In genomic region chr11:101928030-101928762, GRCm38 (mm10) we compare ENCODE assay signal across 9 mouse cellular contexts. TPM values are rescaled to one million over a fixed set of nuclear protein-coding genes. Genes with fewer than 3 reads are reported as not detected.
DNase-seq lines count a peak whose midpoint lies in the region; ATAC-seq and TF ChIP-seq lines count a peak whose summit lies in the region.
"Had no signal": no experiment of that assay in that cellular context is flagged by ENCODE, and none has a peak within 500 bp of the region (broad histone marks: within the 10 kb centered on the region; RNA-seq: fewer than 3 reads in every experiment).

No protein-coding gene starts in this region.

- peak overlapping the region; percentile 67 for H3K27ac ChIP-seq in heart, embryonic 10.5 days
- H3K27ac ChIP-seq: limb, embryonic 12.5 days had no signal

- H3K4me1 ChIP-seq in heart, embryonic 10.5 days: peaks cover 35% of the 10 kb centered on the region
- peaks cover 76% of the 10 kb centered on the region for H3K4me1 ChIP-seq in E14TG2a.4 (replicated peaks; ENCODE audit: low read depth, low read length)

- intact Hi-C loops in heart, postnatal 25 days (cut with DNase I): no loop called here

- H3K4me3 ChIP-seq in heart, embryonic 10.5 days: peak overlapping the region; percentile 23; the same call in 1 of the 2 replicates
- H3K4me3 ChIP-seq in E14TG2a.4 (replicated peaks; ENCODE audit: low read length): peak overlapping the region; percentile 62
- H3K4me3 ChIP-seq: limb, embryonic 12.5 days had no signal

- no peaks in the 10 kb centered on the region for H3K36me3 ChIP-seq in heart, embryonic 10.5 days
- no peaks in the 10 kb centered on the region for H3K36me3 ChIP-seq in E14TG2a.4 (ENCODE audit: insufficient read depth, low read length)
- H3K36me3 ChIP-seq: limb, embryonic 12.5 days had no signal

- H3K27me3 ChIP-seq in heart, embryonic 10.5 days (ENCODE audit: insufficient read depth, poor library complexity, severe bottlenecking): peaks cover 8% of the 10 kb centered on the region; the same call in 1 of the 2 replicates
- peaks cover 3% of the 10 kb centered on the region; the same call in 1 of the 2 replicates for H3K27me3 ChIP-seq in E14TG2a.4 (ENCODE audit: insufficient read depth, low read length)

- ATAC-seq in granulocyte monocyte progenitor cell, adult 5-6 weeks (replicated peaks; ENCODE audit: poor library complexity, severe bottlenecking): no peak

- peak; percentile 83 for DNase-seq in heart, embryonic 10.5 days (ENCODE audit: low spot score)
- no peak for DNase-seq in heart, postnatal 25 days (ENCODE audit: low spot score)
- peak; percentile 91 for DNase-seq in adrenal gland, postnatal 14 days
- peak; percentile 69 to 78 for DNase-seq in kidney, postnatal 4 days
- peak; percentile 17 to 39 for DNase-seq in spleen, postnatal 36 days (ENCODE audit: low spot score in 2 of 2)
- no peak for DNase-seq in left cerebral cortex, adult 8-10 months (ENCODE audit: low spot score in 2 of 2)

- TF ChIP-seq CTCF in E14TG2a.4 (conservative IDR thresholded peaks at IDR 0.05; ENCODE audit: low read length): peak; percentile 60

- H3K9me3 ChIP-seq in heart, embryonic 10.5 days: no peaks in the 10 kb centered on the region
- H3K9me3 ChIP-seq in E14TG2a.4 (ENCODE audit: low read length): no peaks in the 10 kb centered on the region
- H3K9me3 ChIP-seq: limb, embryonic 12.5 days had no signal

- 24% methylated on average over 25 of the region's 25 CpGs for WGBS in heart, embryonic 10.5 days

RNA-seq across cellular contexts. Expression of gene Meox1, which starts 34.0 kb away (rescaled TPM):
- 5.7 and 8.2 TPM in 2 replicates for polyA plus RNA-seq in heart, embryonic 10.5 days (2016; fragmentation: Nextera tagmentation; extraction: Ambion mirVana)
- 1 to 10 TPM; 7.8 to 9.9 TPM for total RNA-seq in heart, postnatal 25 days (2021)
- 8.4 and 9.2 TPM in 2 replicates for total RNA-seq in adrenal gland, postnatal 14 days (2021)
- not detected in 2 replicates for total RNA-seq in granulocyte monocyte progenitor cell, adult 5-6 weeks (2014; fragmentation: Nextera tagmentation)
- not detected in 2 replicates for total RNA-seq in granulocyte monocyte progenitor cell, adult 5-6 weeks (2017)
- total RNA-seq in left cerebral cortex, adult 8-10 months (2022): under 1 TPM; 0.26 to 0.74 (median 0.54) TPM

RNA-seq across cellular contexts. Expression of gene Sost, which starts 38.6 kb away (rescaled TPM):
- polyA plus RNA-seq in heart, embryonic 10.5 days (2016; fragmentation: Nextera tagmentation; extraction: Ambion mirVana): 0.36 and 0.96 TPM in 2 replicates
- total RNA-seq in heart, postnatal 25 days (2021): 1 to 10 TPM; 1.5 to 1.6 TPM
- 1.6 TPM in 1 of 2 replicates, not detected in the other for total RNA-seq in adrenal gland, postnatal 14 days (2021)
- total RNA-seq in granulocyte monocyte progenitor cell, adult 5-6 weeks (2014; fragmentation: Nextera tagmentation): not detected in 2 replicates
- not detected in 2 replicates for total RNA-seq in granulocyte monocyte progenitor cell, adult 5-6 weeks (2017)
- under 1 TPM in 1 of 4 experiments, not detected in 3; 0.19 TPM for total RNA-seq in left cerebral cortex, adult 8-10 months (2022)

RNA-seq across cellular contexts. Expression of gene Cfap97d1, which starts 55.9 kb away (rescaled TPM):
- not detected in 2 replicates for polyA plus RNA-seq in heart, embryonic 10.5 days (2016; fragmentation: Nextera tagmentation; extraction: Ambion mirVana)
- total RNA-seq in heart, postnatal 25 days (2021): not detected
- not detected in 2 replicates for total RNA-seq in adrenal gland, postnatal 14 days (2021)
- total RNA-seq in granulocyte monocyte progenitor cell, adult 5-6 weeks (2014; fragmentation: Nextera tagmentation): not detected in 2 replicates
- not detected in 2 replicates for total RNA-seq in granulocyte monocyte progenitor cell, adult 5-6 weeks (2017)
- total RNA-seq in left cerebral cortex, adult 8-10 months (2022): not detected
- polyA plus RNA-seq: limb, embryonic 12.5 days had no signal

RNA-seq across cellular contexts. Expression of gene Dusp3, which starts 58.6 kb away (rescaled TPM):
- polyA plus RNA-seq in heart, embryonic 10.5 days (2016; fragmentation: Nextera tagmentation; extraction: Ambion mirVana): 32.3 and 47.3 TPM in 2 replicates
- total RNA-seq in heart, postnatal 25 days (2021): 100 to 1,000 TPM; 115 to 122 TPM
- total RNA-seq in adrenal gland, postnatal 14 days (2021): 100 and 103 TPM in 2 replicates
- 3.9 and 4.3 TPM in 2 replicates for total RNA-seq in granulocyte monocyte progenitor cell, adult 5-6 weeks (2014; fragmentation: Nextera tagmentation)
- 0.95 and 1.1 TPM in 2 replicates for total RNA-seq in granulocyte monocyte progenitor cell, adult 5-6 weeks (2017)
- total RNA-seq in left cerebral cortex, adult 8-10 months (2022): 100 to 1,000 TPM; 194 to 239 (median 216) TPM

Comparison
In these comparisons a context has a peak if more than half of its experiments do, and no peak if none do; other contexts are left out.
1. DNase-seq: peak in heart, embryonic 10.5 days (single experiment), adrenal gland, postnatal 14 days (single experiment), kidney, postnatal 4 days (2 of 2) and spleen, postnatal 36 days (2 of 2); none in heart, postnatal 25 days (single experiment) and left cerebral cortex, adult 8-10 months (0 of 2).